Mouse (Mus musculus): Measurements from ENCODE around the gene Shc3. TPM values are rescaled to one million over a fixed set of nuclear protein-coding genes. Genes with fewer than 3 reads are reported as not detected.

Gene Shc3
- polyA plus RNA-seq, 1 experiment from 2014 or later: 0.28 TPM

DNA sequence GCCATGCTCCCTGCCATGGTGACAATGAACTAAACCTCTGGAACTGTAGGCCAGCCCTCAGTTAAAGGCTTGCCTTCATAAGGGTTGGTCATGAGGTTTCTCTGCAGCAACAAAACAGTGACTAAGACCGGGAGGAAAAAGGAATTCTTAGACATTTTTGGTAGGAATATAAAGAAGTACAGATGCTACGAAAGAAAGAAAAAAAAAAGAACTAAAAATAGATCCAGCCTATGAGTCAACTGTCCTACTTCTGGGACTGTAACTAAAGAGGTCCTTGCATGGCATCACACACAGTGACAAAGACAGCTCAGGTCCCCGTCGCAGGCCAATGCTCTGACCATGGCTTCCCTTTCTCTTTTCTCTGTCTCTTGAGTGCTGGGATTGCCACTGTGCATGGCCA is 164.7 kb downstream of the Shc3 start:
- no peak overlapping the region for H3K27ac ChIP-seq (replicated peaks)
- H3K27me3 ChIP-seq (ENCODE audit: control insufficient read depth, insufficient read depth, low read length): no peaks in the 10 kb centered on the region; the same call in 1 of the 2 replicates
- ATAC-seq (ENCODE audit: low FRiP score, low TSS enrichment) (no peak), DNase-seq (ENCODE audit: low spot score) (no peak)
- H3K4me2 ChIP-seq (replicated peaks; ENCODE audit: low read depth): no peak overlapping the region
- TF ChIP-seq EP300 (optimal IDR thresholded peaks at IDR 0.05) (no peak), CTCF (IDR thresholded peaks at IDR 0.05; ENCODE audit: low read depth) (no peak)
- no peaks in the 10 kb centered on the region for H3K36me3 ChIP-seq (ENCODE audit: control insufficient read depth, insufficient read depth, low read length)
- H3K9ac ChIP-seq (ENCODE audit: low read length): no peak overlapping the region
- no peak overlapping the region for H3K4me3 ChIP-seq (ENCODE audit: low read depth, low read length)
- 78% methylated on average over 4 of the region's 4 CpGs for WGBS
- H3K9me3 ChIP-seq (ENCODE audit: control insufficient read depth, low read length): no peaks in the 10 kb centered on the region
- no peaks in the 10 kb centered on the region for H3K4me1 ChIP-seq (replicated peaks; ENCODE audit: control insufficient read depth, insufficient read depth)

- Histone ChIP-seq H3K27me3 (ENCODE audit: control insufficient read depth, insufficient read depth, low read length) (no peaks in the 10 kb centered on the region; the same call in 1 of the 2 replicates), H3K27ac (replicated peaks) (0 out of 2 replicates have a peak overlapping the region, but pooled peaks have one; percentile 8), H3K4me2 (replicated peaks; ENCODE audit: low read depth) (peak overlapping the region; percentile 55), H3K36me3 (ENCODE audit: control insufficient read depth, insufficient read depth, low read length) (no peaks in the 10 kb centered on the region), H3K9me3 (ENCODE audit: control insufficient read depth, low read length) (no peaks in the 10 kb centered on the region), H3K4me1 (replicated peaks; ENCODE audit: control insufficient read depth, insufficient read depth) (no peaks in the 10 kb centered on the region), H3K9ac (ENCODE audit: low read length) (0 out of 2 replicates have a peak overlapping the region, but pooled peaks have one; percentile 41), H3K4me3 (ENCODE audit: low read depth, low read length) (peak overlapping the region; percentile 26)
- TF ChIP-seq EP300 (optimal IDR thresholded peaks at IDR 0.05) (no peak), CTCF (IDR thresholded peaks at IDR 0.05; ENCODE audit: low read depth) (no peak)
- WGBS: 7% methylated on average over 20 of the region's 20 CpGs
- ATAC-seq (ENCODE audit: low FRiP score, low TSS enrichment): peak; percentile 12; the same call in 1 of the 2 replicates
- DNase-seq (ENCODE audit: low spot score): no peak
These were observed 168.3 kb downstream of the Shc3 start for GRCm38 (mm10) chr13:51400736-51401501.

- H3K27me3 ChIP-seq (ENCODE audit: control insufficient read depth, insufficient read depth, low read length): no peaks in the 10 kb centered on the region; the same call in 1 of the 2 replicates
- no peak overlapping the region for H3K27ac ChIP-seq (replicated peaks)
- TF ChIP-seq CTCF (IDR thresholded peaks at IDR 0.05; ENCODE audit: low read depth) (peak; percentile 28), EP300 (optimal IDR thresholded peaks at IDR 0.05) (no peak)
- H3K4me3 ChIP-seq (ENCODE audit: low read depth, low read length): peak overlapping the region; percentile 26
- DNase-seq (ENCODE audit: low spot score): no peak
- H3K4me1 ChIP-seq (replicated peaks; ENCODE audit: control insufficient read depth, insufficient read depth): no peaks in the 10 kb centered on the region
- ATAC-seq (ENCODE audit: low FRiP score, low TSS enrichment): peak; percentile 38; the same call in 1 of the 2 replicates
- peak overlapping the region; percentile 55 for H3K4me2 ChIP-seq (replicated peaks; ENCODE audit: low read depth)
- 0 out of 2 replicates have a peak overlapping the region, but pooled peaks have one; percentile 41 for H3K9ac ChIP-seq (ENCODE audit: low read length)
- no peaks in the 10 kb centered on the region for H3K36me3 ChIP-seq (ENCODE audit: control insufficient read depth, insufficient read depth, low read length)
- WGBS: 26% methylated on average over 14 of the region's 14 CpGs
- H3K9me3 ChIP-seq (ENCODE audit: control insufficient read depth, low read length): no peaks in the 10 kb centered on the region
These were observed 169.0 kb downstream of the Shc3 start for GRCm38 (mm10) chr13:51400186-51400719.

DNA sequence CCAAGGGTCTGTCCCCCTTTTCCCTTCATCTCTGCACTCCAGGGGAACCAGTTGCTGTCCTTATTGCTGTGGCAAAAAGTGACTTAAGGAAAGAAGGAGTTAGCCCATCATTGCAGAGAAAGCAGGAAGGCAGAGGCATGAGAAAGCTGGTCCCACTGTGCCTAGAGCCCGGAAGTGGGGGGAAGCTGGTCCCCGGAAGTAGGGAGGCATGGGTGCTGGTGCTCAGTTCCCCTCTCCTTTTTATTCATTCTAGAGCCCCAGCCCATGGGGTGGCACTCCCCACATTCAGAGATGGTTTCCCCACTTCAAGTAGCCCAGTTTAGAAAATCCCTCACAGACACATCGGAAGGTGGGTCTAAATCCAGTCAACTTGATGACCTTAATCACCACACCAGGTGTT is 169.7 kb downstream of the Shc3 start:
- 84% methylated on average over 3 of the region's 3 CpGs for WGBS
- Histone ChIP-seq H3K4me3 (ENCODE audit: low read depth, low read length) (no peak overlapping the region), H3K27me3 (ENCODE audit: control insufficient read depth, insufficient read depth, low read length) (no peaks in the 10 kb centered on the region; the same call in 1 of the 2 replicates), H3K36me3 (ENCODE audit: control insufficient read depth, insufficient read depth, low read length) (no peaks in the 10 kb centered on the region), H3K4me2 (replicated peaks; ENCODE audit: low read depth) (no peak overlapping the region), H3K9ac (ENCODE audit: low read length) (no peak overlapping the region), H3K27ac (replicated peaks) (no peak overlapping the region), H3K9me3 (ENCODE audit: control insufficient read depth, low read length) (no peaks in the 10 kb centered on the region), H3K4me1 (replicated peaks; ENCODE audit: control insufficient read depth, insufficient read depth) (no peaks in the 10 kb centered on the region)
- TF ChIP-seq EP300 (optimal IDR thresholded peaks at IDR 0.05) (no peak), CTCF (IDR thresholded peaks at IDR 0.05; ENCODE audit: low read depth) (no peak)
- ATAC-seq (ENCODE audit: low FRiP score, low TSS enrichment) (no peak), DNase-seq (ENCODE audit: low spot score) (no peak)

DNA sequence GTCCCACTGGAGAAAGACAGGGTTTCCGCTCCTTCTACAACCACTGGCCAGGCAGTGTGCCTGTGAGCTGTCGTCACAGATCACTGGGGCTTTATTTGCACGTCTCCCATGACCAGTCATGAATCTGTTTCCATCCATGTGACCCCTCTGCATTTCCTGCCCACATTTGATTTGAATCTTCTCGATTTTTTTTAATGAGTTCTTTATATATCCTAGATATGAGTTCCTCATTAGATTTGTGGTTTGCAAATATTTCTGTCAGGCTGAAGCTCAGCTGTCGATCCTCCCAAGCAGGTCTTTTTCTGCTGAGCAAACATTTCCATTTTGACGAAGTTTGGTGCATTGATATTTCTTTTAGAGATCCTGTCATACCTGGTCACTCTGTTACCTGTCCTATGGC is 171.4 kb downstream of the Shc3 start:
- Histone ChIP-seq H3K9me3 (ENCODE audit: control insufficient read depth, low read length) (no peaks in the 10 kb centered on the region), H3K27ac (replicated peaks) (no peak overlapping the region), H3K4me2 (replicated peaks; ENCODE audit: low read depth) (no peak overlapping the region), H3K9ac (ENCODE audit: low read length) (no peak overlapping the region), H3K36me3 (ENCODE audit: control insufficient read depth, insufficient read depth, low read length) (no peaks in the 10 kb centered on the region), H3K4me3 (ENCODE audit: low read depth, low read length) (no peak overlapping the region), H3K4me1 (replicated peaks; ENCODE audit: control insufficient read depth, insufficient read depth) (no peaks in the 10 kb centered on the region), H3K27me3 (ENCODE audit: control insufficient read depth, insufficient read depth, low read length) (no peaks in the 10 kb centered on the region; the same call in 1 of the 2 replicates)
- no peak for DNase-seq (ENCODE audit: low spot score)
- TF ChIP-seq EP300 (optimal IDR thresholded peaks at IDR 0.05) (no peak), CTCF (IDR thresholded peaks at IDR 0.05; ENCODE audit: low read depth) (no peak)
- no peak for ATAC-seq (ENCODE audit: low FRiP score, low TSS enrichment)
- WGBS: 69% methylated on average over 6 of the region's 6 CpGs

- Histone ChIP-seq H3K36me3 (ENCODE audit: control insufficient read depth, insufficient read depth, low read length) (no peaks in the 10 kb centered on the region), H3K27ac (replicated peaks) (no peak overlapping the region), H3K9ac (ENCODE audit: low read length) (no peak overlapping the region), H3K27me3 (ENCODE audit: control insufficient read depth, insufficient read depth, low read length) (no peaks in the 10 kb centered on the region), H3K9me3 (ENCODE audit: control insufficient read depth, low read length) (no peaks in the 10 kb centered on the region), H3K4me1 (replicated peaks; ENCODE audit: control insufficient read depth, insufficient read depth) (no peaks in the 10 kb centered on the region), H3K4me2 (replicated peaks; ENCODE audit: low read depth) (no peak overlapping the region), H3K4me3 (ENCODE audit: low read depth, low read length) (no peak overlapping the region)
- ATAC-seq (ENCODE audit: low FRiP score, low TSS enrichment): no peak
- no peak for DNase-seq (ENCODE audit: low spot score)
- no peak for TF ChIP-seq CTCF (IDR thresholded peaks at IDR 0.05; ENCODE audit: low read depth)
- TF ChIP-seq EP300 (optimal IDR thresholded peaks at IDR 0.05): no peak
- 60% methylated on average over 1 of the region's 1 CpGs for WGBS
These were observed 177.0 kb downstream of the Shc3 start for GRCm38 (mm10) chr13:51392256-51392655.
